Mouse (Mus musculus) liver, postnatal 0 days (tissue): ENCODE data around the gene Gm49380.

ENCODE experiments used
- CTCF ChIP-seq: sonication (generic); IDR thresholded peaks from 2 replicates; pipeline ENCODE4 v1.5.1; 2016; ENCODE audit warnings: antibody characterized with exemption, low read depth
- EP300 ChIP-seq: IDR thresholded peaks from 2 replicates; pipeline ENCODE4 v1.6.1; 2016; ENCODE audit warnings: antibody characterized with exemption, low read depth, mild to moderate bottlenecking

GRCm38 (mm10) chr9:44084659-44085229 is 28.6 kb downstream of the Gm49380 start:
- TF ChIP-seq EP300 (no peak), CTCF (no peak)
